Mouse (Mus musculus) erythroblast, embryonic 14.5 days (primary cell): ENCODE results near the gene Pafah1b1.

Experiments
- GATA1 ChIP-seq: IDR thresholded peaks from 2 replicates; pipeline ENCODE4 v1.6.1; 2012; ENCODE audit warnings: low read length, inconsistent platforms, mixed read lengths
- TAL1 ChIP-seq: IDR thresholded peaks from 3 replicates; pipeline ENCODE4 v1.6.1; 2012; ENCODE audit warnings: low read length, inconsistent platforms, mixed read lengths

DNA sequence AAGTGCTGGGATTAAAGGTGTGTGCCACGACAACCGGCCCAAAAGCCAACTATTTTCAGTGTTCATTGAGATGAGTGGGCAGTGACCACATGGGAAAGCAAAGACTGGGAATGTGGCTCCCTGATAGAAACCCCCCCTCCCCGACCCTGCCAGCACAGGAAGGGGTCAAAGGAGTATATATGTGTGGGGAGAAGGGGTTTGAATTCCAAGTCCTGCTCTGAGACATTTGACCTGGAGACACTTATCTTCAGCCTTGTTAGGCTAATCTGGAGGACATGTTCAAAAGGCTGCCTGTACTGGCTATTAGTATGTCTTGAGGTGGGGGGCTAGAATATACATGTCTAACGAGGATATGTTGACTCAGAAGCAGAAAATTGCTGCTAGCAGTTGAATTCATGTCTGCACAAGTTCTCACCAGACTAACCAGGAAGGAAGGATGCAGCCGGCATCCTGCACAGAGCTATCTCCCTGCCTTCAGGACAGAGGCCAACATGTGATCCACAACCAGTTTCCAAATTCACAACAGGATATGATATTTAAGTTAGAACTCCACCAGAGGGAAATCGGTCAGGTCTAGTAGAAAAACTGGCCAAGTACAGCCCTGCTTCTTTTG is 51.5 kb downstream of the Pafah1b1 start:
- TF ChIP-seq TAL1 (no peak), GATA1 (no peak)
